Mouse (Mus musculus) cerebellum, adult 9-11 months (tissue): ENCODE results near the gene Tead4.

ENCODE experiments used
- DNase-seq: peaks from one replicate; pipeline ENCODE4 v3.0.0; 2022

Tead4 gene

DNA sequence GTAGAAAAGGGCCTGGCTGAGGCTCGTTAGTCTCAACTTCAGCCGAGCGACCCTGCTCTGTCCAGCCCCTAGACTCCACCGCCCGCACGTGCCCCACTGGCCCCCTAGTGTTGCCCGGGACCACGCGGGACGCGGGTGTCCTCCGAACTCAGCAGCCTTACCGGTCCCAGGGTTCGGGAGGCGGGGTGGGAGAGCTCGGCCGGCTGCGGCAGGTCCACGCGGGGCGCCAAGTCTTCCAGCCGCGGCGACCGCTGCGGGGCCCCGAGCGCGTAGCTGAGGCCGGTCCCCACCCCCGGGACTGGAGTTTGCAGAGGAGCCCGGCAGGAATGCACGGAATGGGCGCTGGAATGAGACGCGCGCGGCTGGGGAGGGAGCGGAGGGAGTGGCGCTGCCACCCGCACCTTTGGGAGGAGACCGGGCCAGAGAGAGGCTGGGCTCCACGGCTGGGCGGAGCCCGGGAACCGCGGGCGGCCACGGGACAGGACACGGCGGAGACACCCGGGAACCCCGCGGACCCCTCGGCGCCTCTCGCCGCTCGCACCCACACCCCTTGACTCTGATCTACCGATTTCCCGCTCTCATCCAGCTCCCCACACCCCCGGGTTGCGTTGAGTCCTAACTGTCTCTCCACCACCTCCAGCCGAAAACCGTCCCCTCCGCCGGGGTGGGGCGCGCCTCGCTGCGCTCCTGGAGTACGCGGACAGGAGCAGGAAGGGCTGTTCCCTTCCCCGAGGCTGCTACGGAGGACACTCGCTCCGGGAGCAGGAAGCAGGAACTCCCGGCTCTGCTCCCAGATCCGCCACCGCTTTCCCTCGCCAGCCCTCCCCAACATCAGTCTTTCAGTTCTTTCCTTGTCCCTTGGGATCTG is at the start of gene Tead4:
Gene Tead4 (minus strand): TSS at position 690 of the 868 bp plus-strand sequence.
- peak; percentile 82 for DNase-seq

DNA sequence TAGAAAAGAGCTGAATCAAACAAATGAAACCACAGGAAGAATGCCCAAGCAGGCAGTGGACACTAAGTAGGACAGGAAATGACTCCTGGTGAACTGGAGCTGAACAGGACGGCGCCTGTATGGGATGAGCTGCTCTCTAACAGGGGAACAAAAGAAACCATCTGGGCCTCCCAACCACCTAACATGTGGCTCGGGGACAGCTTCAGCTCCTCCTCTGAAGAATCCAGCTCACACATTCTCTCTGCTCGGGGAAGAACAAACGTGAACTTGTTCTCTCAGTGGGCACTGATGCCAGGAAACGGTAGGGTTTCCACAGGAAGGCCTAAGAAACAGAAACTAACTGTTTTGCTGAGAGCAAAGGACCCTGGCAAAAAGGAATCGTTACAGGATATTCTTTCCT is 49.1 kb upstream of the Tead4 start:
- DNase-seq: peak; percentile 52

GRCm38 (mm10) chr6:128346782-128347181 is 46.2 kb upstream of the Tead4 start:
- no peak for DNase-seq

DNA sequence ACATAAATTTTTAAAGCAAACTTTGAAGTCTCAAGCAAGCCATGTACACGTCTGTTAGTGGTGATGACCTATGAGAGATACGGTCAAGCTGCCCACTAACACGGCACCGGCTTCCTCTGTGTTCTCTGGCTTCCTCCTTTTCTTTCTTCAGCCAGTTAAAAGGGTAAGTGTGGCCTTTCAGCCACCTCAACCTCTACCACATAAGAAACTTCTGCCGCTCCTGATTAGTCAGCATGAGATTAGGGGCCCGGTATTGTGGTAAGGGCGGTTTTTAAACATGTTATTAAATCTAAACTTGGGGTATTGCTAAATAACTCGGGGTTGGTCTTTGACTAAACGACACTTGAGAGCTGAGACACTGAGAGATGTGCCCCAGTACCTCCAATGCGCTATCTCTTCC is 45.0 kb upstream of the Tead4 start:
- DNase-seq: no peak

- DNase-seq: no peak
Observed at GRCm38 (mm10) chr6:128341956-128342723, 41.5 kb upstream of the Tead4 start.

GRCm38 (mm10) chr6:128338876-128339275 is 38.3 kb upstream of the Tead4 start:
- DNase-seq: no peak

GRCm38 (mm10) chr6:128337467-128337866 is 36.8 kb upstream of the Tead4 start:
- DNase-seq: no peak

DNA sequence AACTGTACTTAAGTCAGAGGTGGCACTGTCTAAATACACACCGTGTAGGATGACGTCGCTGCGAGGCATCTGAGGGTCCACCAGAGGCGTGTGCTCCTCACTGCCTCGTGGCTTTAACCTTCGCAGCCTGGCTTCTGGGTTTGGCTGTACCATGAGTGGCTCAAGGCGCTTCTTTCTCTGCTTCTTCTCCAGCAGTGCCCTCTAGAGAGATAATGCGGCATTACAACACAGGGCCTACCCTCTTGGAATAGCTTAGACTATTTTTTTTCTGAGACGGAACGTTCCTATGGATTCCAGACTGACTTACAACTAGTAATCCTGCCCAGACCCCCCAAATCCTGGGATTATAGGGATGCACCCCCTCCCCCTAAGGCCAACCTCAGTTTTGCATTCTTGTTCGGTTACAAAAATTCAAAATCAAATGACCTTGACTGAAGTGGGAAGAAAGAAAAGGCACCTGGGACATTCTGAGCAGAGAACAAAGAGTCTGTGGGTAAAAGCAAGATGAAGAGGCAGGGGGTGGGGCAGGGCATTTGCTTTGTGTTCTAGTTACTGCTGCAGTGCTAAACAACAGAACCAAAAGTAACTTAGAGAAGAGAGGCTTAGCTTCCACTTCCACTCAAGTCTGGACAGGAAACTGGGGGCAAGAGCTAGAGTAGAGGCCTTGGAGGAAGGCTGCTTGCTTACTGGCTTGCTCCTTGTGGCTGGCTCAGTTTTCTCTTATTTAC is 33.9 kb upstream of the Tead4 start:
- peak; percentile 75 for DNase-seq

GRCm38 (mm10) chr6:128318317-128318716 is 17.7 kb upstream of the Tead4 start:
- peak; percentile 60 for DNase-seq

DNA sequence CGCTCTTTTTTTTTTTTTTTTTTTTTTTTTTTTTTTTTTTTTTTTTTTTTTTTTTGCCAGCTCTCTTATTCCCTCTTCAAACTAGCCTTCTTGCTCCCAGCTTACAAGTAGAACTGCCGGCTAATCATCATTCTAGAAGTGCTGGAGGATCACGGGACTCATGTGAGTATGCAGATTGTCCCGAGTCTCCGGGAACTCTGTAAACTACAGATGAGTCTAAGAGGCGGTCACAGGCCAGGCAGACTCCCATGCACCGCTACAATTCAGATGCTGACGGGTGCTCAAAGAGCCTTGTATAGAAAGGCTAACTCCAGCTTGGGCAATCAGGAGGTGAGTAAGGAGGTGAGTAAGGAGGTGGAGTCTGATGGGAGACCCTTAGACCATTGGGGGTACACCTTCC is 15.0 kb upstream of the Tead4 start:
- DNase-seq: no peak

DNA sequence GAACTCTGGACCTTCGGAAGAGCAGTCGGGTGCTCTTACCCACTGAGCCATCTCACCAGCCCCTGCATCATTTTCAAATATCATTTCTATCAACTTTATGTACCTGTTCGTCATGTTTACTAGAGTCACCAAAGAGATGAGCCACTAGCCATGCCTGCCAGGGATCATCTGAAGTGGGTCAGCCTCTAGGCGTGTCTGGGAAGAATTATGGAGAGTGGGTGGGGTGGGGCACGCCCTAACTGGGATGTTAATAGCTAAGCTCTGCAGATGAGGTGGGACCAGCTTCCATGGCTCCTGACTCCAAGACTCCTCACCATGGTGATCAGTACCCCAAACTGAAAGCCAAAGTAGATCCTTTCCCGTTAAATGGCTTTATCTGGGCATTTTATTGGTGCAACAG is 14.2 kb upstream of the Tead4 start:
- no peak for DNase-seq

- peak; percentile 53 for DNase-seq
Observed at GRCm38 (mm10) chr6:128308311-128308710, 7.7 kb upstream of the Tead4 start.

DNA sequence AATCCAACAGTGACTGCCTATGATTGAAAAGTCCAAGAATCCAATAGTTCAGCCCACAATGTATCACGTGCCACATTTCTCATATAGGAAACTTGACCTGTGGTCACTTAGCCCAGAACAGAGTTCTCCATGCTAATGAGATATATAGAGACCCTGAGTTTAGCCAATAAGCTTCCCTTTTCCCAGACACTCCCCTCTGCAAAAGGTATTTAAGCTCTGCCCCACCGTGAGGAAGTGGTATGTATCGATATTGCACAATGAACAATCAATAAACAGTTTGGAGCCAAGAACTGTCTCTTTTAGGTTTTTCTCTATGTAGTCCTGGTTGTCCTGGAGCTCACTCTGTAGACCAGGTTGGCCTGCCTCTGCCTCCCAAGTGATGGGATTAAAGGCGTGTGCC is 4.2 kb upstream of the Tead4 start:
- no peak for DNase-seq

- peak; percentile 1 for DNase-seq
Observed at GRCm38 (mm10) chr6:128302640-128303039, 2.0 kb upstream of the Tead4 start.

- DNase-seq: no peak
Observed at GRCm38 (mm10) chr6:128301891-128302290, 1.3 kb upstream of the Tead4 start.

DNA sequence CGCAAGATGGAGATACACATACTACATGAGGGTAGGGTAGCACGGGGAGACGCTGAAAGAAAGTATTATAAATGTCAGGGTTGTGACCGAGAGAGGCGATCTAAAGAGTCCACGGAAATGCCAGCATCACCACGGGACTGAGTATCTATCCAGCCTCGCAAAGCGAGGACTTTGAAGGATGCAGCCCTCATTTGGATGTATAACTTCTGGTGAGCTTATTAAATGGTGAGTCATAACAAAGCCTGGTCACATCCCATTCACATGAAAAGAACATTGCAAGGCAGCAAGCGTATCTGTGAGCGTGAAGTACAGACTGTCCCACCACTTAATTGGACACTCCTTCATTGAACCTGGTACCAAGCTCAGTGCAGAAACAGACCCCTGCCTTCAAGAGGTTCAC is 835 bp upstream of the Tead4 start:
- DNase-seq: peak; percentile 11

GRCm38 (mm10) chr6:128299292-128300133 is 1.1 kb downstream of the Tead4 start:
- peak; percentile 51 for DNase-seq

- no peak for DNase-seq
Observed at GRCm38 (mm10) chr6:128298246-128298645, 2.4 kb downstream of the Tead4 start.

GRCm38 (mm10) chr6:128296750-128297393 is 3.8 kb downstream of the Tead4 start:
- peak; percentile 94 for DNase-seq

- DNase-seq: peak; percentile 92
Observed at GRCm38 (mm10) chr6:128295876-128296749, 4.5 kb downstream of the Tead4 start.

GRCm38 (mm10) chr6:128291284-128291683 is 9.3 kb downstream of the Tead4 start:
- no peak for DNase-seq
